Mouse (Mus musculus) E14TG2a.4 (cell line): Measurements from ENCODE around the gene Gm8897.
"Not testable (repeated sequence)": the region's sequence is repeated elsewhere in the genome, so short reads cannot be mapped to it uniquely, and the experiment has no call there.

Experiments
- CTCF ChIP-seq: conservative IDR thresholded peaks from 2 replicates; pipeline ENCODE4 v1.5.1; 2014; ENCODE audit warnings: low read length
- NANOG ChIP-seq: IDR thresholded peaks from 2 replicates; pipeline ENCODE4 v1.6.1; 2014; ENCODE audit warnings: borderline replicate concordance, low read length, mixed read lengths
- POU5F1 ChIP-seq: IDR thresholded peaks from 2 replicates; pipeline ENCODE4 v1.6.1; 2014; ENCODE audit warnings: low read length, borderline replicate concordance

GRCm38 (mm10) chr5:11416691-11417090 lies 473 bp downstream of the Gm8897 start:
- TF ChIP-seq CTCF, POU5F1, NANOG: not testable (repeated sequence)
